Comparison of ENCODE assay signal across 9 mouse cellular contexts in the genomic region with DNA sequence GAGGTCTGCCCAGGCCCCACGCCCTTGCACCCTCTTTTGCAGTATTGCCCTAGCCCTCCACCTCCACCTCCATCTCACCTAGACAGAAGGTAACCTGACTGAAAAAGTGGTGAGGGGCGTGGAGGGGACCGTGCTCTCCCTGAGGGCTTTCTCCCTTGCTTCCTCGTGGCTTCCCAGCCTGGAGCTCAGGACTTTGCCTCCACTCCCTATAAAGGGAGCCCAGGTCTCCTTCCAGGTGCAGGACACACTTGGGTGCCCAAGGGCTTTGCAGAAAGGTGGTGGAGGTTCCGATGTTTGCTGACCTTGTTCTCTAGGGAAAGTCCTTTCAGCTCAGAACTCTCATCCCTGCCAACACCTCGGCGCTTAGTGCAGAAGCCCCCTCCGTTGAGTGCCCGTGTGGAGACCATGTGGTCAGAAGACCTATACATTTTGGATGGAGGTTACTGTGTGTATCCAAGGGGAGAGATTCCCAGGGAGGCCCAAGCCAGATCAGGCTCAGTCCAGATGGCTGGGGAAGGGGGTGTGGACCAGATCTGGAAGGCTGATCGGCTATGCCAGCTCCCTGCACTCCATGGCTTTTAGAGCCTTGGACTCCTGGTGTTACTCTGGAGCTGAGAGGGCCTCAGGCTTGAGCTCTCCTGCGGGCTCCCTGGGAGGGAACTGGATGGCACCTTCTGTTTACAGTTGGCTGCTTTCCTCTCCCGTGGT. TPM values are rescaled to one million over a fixed set of nuclear protein-coding genes. Genes with fewer than 3 reads are reported as not detected.
DNase-seq lines count a peak whose midpoint lies in the region; ATAC-seq and TF ChIP-seq lines count a peak whose summit lies in the region.
"Had no signal": no experiment of that assay in that cellular context is flagged by ENCODE, and none has a peak within 500 bp of the region (broad histone marks: within the 10 kb centered on the region; RNA-seq: fewer than 3 reads in every experiment).

No protein-coding gene starts in this region.

- H3K36me3 ChIP-seq in limb, embryonic 15.5 days = no peaks in the 10 kb centered on the region

- no peaks in the 10 kb centered on the region for H3K27me3 ChIP-seq in limb, embryonic 15.5 days

- no peak for TF ChIP-seq CTCF in gastrocnemius, adult 2 months (IDR thresholded peaks at IDR 0.05)

- WGBS in limb, embryonic 15.5 days = 3% methylated on average over 12 of the region's 12 CpGs

- H3K4me3 ChIP-seq in gastrocnemius, adult 2 months = peak overlapping the region; percentile 29
- peak overlapping the region; percentile 64 for H3K4me3 ChIP-seq in limb, embryonic 15.5 days

- intact Hi-C loops in gastrocnemius, adult 2 months (cut with DNase I) = loop anchor here (10.0 kb wide), 2 partner anchors 106 to 196 kb away; no protein-coding TSS in a partner anchor
- intact Hi-C loops in heart, postnatal 14 days (cut with DNase I) = no loop called here

- no peak overlapping the region for H3K27ac ChIP-seq in gastrocnemius, adult 2 months
- H3K27ac ChIP-seq in limb, embryonic 15.5 days = peak overlapping the region; percentile 94

- H3K4me1 ChIP-seq in limb, embryonic 15.5 days = peaks cover 100% of the 10 kb centered on the region

- H3K4me2 ChIP-seq in limb, embryonic 15.5 days = peak overlapping the region; percentile 82

- H3K9ac ChIP-seq in limb, embryonic 15.5 days = peak overlapping the region; percentile 63

- H3K9me3 ChIP-seq in limb, embryonic 15.5 days = no peaks in the 10 kb centered on the region

- peak; percentile 14 for DNase-seq in gastrocnemius, adult 2 months
- DNase-seq in gastrocnemius, adult 8-10 months (ENCODE audit: low spot score in 2 of 2) = no peak
- DNase-seq in MN1 (ENCODE audit: low spot score) = peak; percentile 78
- DNase-seq in heart, postnatal 14 days = peak; percentile 7 to 9
- DNase-seq in embryo, embryonic 10.5 days (ENCODE audit: low spot score) = no peak
- no peak for DNase-seq in ovary, postnatal 14 days (ENCODE audit: low spot score)
- no peak for DNase-seq in embryo, embryonic 11 days

- ATAC-seq in limb, embryonic 15.5 days (ENCODE audit: insufficient number of reproducible peaks, low FRiP score, low TSS enrichment, low read depth) = no peak

RNA-seq across cellular contexts. Expression of gene Rara, which starts 0.7 kb away (rescaled TPM):
- 10 to 100 TPM; 10.2 to 12.4 TPM for total RNA-seq in gastrocnemius, adult 2 months (2021)
- 10 to 100 TPM in 2 of 4 experiments, 1 to 10 TPM in 2; 8.3 to 11.7 (median 9.5) TPM for total RNA-seq in gastrocnemius, adult 8-10 months (2022)
- total RNA-seq in heart, postnatal 14 days (2021) = 10 to 100 TPM; 17.9 to 21.6 TPM
- 43.9 and 51.7 TPM in 2 replicates for polyA plus RNA-seq in limb, embryonic 15.5 days (2015; fragmentation: Nextera tagmentation; extraction: Ambion mirVana)

RNA-seq across cellular contexts. Expression of gene Cdc6, which starts 20.7 kb away (rescaled TPM):
- total RNA-seq in gastrocnemius, adult 2 months (2021) = under 1 TPM in 1 of 2 experiments, not detected in 1; 0.11 TPM
- total RNA-seq in gastrocnemius, adult 8-10 months (2022) = under 1 TPM in 2 of 4 experiments, not detected in 2; 0.07 to 0.13 TPM
- 1 to 10 TPM in 1 of 2 experiments, under 1 TPM in 1; 0.72 to 2.2 TPM for total RNA-seq in heart, postnatal 14 days (2021)
- polyA plus RNA-seq in limb, embryonic 15.5 days (2015; fragmentation: Nextera tagmentation; extraction: Ambion mirVana) = 23.2 and 24.1 TPM in 2 replicates

RNA-seq across cellular contexts. Expression of gene Gjd3, which starts 54.5 kb away (rescaled TPM):
- total RNA-seq in gastrocnemius, adult 2 months (2021) = not detected
- not detected for total RNA-seq in gastrocnemius, adult 8-10 months (2022)
- 1 to 10 TPM; 1.5 to 2.0 TPM for total RNA-seq in heart, postnatal 14 days (2021)
- polyA plus RNA-seq in limb, embryonic 15.5 days (2015; fragmentation: Nextera tagmentation; extraction: Ambion mirVana) = 0.49 and 0.86 TPM in 2 replicates
- polyA plus RNA-seq: C2C12 had no signal

Comparison
In these comparisons a context has a peak if more than half of its experiments do, and no peak if none do; other contexts are left out.
1. DNase-seq: peak in gastrocnemius, adult 2 months (single experiment), MN1 (single experiment) and heart, postnatal 14 days (2 of 2); none in gastrocnemius, adult 8-10 months (0 of 2), embryo, embryonic 10.5 days (single experiment), ovary, postnatal 14 days (single experiment) and embryo, embryonic 11 days (single experiment).